Mouse (Mus musculus) induced T-regulatory cell, adult 2 months (primary cell): ENCODE results near the gene Trim56.

Experiments used
- DNase-seq: peaks from one replicate; pipeline ENCODE4 v3.0.0-alpha.2; 2012; ENCODE audit warnings: low read depth

The Trim56 gene

DNA sequence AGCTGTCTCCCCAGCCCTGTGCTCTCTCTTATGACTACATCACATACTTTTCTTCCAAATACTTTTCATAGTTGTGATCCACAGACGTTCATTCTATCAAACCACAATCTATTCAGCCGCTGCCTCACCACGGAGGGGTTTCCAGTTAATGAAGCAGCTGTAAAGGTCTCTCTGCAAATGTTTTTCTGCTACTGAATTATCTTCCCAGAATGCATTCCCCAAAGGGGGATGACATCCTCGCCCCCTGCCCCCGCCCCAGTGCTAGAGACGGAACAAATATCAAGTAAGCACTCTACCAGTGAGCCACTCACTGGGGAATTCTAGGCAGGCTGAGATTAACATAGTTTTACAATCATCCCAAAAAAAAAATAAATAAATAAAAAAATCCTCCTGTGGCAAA is 7.9 kb downstream of the Trim56 start:
- DNase-seq: no peak

DNA sequence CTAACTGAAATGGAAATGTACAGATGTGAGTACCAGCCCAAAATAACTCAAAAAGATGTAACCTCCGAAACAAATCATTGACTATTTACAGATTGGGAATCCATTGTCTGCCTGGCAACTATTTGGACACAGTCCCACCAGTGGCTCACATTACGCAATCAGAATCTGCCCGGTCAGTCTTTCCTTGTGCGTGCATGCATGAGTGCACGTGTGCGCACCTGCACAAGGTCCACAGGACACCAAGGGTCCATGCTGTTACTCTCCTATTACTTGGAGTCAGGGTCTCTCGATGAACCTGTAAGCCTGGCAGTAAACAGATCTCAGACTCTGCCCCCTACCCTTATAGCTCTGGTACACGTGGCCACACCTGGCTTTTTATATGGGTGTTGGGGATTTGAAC is 8.3 kb downstream of the Trim56 start:
- DNase-seq: no peak

DNA sequence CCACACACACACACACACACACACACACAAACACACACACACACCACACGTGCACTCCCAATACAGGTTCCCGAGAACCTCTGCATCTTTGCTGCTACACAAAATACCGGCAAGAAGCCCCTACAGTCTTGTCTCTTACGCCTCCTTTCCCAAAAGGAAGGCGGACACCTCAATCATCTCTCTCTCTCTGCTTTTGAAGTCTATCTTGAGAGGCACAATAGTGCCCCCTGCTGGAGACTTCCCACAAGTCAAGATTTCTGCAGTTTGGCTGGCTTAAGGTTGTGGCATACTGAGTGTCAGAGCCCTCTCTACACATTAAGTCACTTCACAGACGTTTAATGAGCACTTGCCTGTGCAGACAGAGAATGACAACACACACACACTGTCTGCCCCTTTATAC is 9.0 kb downstream of the Trim56 start:
- peak; percentile 86 for DNase-seq

DNA sequence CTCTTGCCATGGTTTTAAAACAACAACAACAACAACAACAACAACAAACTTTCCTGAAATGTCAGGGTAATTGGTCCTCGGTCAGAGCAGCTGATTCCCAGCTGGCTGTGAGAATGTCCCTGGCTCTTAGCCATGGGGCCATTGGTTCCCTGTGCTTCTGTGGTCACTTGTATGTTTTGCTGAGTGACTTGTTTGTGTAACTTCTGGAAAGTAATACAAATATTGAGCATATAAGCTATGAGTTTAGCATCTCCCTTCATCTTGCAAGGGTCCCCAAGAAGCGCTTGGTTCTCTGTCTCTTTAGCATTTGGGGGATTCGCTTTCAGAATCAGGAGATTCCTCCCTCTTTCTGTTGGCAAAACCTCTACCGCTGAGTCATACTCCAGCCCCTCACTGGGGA is 9.6 kb downstream of the Trim56 start:
- no peak for DNase-seq

DNA sequence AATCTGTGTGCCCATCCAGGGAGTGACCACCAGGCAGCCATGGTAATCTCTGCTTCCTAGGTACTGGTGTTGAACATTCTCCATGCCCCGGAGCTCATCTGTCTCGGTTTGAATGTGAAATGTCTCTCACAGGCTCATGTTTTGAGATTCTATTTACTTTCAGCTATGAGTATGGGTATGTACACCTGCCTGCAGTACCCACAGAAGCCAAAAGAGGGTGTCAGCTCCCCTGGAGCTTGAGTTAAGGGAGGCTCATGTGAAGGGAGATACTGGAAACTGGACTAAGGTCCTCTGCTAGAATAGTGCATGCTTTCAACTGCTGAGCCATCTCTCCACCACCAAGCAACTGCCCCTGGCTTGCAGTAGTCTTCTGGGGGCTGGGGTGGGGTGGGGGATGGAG is 12.0 kb downstream of the Trim56 start:
- peak; percentile 42 for DNase-seq

DNA sequence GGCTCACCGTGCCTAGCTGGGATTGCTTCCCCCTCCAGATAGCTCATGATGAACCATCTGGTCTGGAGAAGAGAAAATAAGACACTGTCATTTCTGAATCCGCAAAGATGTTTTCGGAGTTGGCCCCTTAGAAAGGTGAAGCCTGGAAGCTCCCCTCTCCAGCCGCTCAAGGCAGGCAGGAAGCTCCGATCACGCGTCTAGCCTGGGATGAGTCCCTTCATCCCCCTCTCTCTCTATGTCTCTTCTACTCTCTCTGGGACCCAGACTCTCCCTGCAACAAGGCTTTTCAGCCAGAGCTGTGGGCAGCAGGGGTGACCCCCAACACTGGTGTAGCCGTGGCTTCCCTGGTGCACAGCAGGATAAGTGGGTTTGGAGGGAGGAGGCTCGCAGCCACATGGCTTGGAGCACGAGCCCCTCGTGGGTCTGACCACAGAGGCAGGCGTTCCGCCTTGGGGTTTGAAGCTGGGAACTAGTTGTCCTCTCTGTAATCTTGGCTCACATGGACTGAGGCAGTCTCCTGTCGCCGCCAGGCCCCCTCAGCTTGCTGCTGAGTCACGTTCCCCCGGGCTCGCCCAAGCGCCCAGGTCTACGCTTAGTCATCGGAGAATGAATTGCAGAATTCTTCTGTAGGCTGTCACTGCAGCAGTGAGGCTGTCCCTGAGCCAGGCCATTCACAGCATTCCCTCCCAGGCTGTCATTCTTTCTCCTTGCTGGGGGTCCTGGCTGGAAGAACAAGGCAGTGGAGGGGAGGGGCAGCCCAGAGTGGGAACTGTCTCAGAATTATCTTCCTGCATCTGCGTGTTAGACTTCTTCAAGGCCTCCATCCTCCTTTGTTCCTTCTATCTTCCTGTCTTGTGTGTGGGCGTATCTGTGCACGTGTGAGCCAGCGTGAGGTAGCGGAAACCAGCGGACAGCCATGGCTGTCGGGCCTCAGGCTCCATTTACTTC is 13.2 kb downstream of the Trim56 start:
- DNase-seq: peak; percentile 62

DNA sequence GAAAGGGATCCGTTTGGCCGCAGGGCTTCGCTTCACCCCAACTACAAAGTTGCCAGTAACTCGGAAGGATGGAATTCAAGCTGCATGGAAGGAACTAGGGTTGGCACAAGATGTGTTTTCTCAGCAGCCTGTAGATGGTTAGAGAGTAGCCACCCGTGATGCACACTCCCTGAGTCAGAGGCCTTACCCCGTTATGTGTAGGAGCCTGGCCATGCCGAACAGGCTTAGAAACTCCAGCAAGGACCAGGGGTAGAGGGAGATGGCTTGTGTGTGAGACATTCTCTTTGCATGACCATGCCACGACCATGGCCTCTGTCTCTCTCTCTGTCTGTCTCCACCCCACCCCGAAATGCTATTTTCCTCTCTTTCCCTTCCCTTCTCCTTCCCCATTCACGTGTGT is 13.9 kb downstream of the Trim56 start:
- no peak for DNase-seq

DNA sequence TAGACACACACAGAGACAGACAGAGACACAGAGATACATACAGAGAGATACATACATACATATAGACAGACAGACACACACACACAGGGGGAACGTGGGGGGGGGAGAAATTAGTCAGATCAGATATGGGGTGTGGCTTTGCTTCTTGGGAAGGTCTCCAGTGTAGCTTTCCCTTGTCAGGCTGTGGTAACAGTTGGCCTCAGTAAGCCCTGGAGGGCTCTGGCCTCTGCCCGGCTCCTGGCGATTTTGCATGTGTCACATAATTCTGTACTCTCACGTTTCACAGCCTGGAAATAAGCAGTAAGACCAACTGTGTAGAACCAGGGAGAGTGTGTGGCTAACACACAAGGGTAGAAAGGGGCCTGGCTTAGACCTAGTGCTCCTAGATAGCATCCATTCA is 15.3 kb downstream of the Trim56 start:
- no peak for DNase-seq

DNA sequence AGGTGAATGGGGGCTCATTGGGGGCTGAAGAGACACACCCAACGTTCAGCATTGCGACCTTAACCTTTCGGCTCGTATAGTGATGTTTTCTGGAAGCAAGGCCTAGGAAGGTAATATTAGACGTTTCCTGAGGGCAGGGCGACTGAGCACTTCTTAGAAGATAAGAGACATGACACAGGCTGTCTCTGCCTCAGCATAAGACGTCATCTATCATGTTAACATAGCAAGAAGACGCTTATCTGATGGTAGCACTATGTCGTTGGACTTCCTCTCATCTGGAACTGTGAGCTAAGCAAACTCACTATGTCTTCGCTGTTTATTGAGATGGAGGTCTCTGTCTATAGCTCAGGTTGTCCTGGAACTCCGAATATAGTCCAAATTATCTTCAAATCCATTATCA is 17.6 kb downstream of the Trim56 start:
- no peak for DNase-seq

DNA sequence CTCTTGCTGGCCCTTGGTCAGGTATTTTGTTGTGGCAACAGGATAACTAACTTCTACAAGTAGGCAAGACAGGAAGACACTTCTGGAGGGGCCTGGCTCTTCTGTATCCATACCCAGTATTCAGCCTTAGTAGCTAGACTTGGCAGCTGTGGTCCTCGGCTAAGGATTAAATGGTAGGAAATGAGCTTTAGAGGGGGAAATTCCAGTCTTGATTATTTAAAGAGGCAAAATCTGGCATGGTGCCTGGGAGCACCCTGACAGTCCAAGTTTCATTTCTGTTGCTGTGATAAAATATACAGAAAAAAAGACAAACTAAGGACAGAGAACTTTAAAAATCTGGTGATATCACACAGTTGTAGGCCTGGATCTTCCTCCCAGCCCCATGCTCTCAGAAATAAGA is 20.0 kb downstream of the Trim56 start:
- DNase-seq: no peak

DNA sequence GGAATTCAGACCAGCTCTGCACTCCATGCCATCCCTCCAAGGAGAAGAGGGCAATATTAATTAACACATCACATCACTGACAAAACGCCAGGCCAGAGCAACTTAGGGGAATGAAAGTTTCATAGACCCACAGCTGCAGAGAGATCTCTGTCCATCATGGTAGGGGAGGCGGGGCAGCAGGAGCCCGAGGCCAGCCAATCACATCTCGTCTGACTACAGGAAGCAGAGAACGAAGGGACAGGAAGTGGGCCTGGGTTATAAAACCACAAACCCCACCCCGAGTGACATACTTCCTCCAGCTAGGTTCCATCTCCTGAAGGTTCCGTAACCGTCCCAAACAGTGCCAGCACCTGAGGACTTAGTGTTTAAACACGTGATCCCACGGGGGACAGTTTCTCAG is 20.9 kb downstream of the Trim56 start:
- peak; percentile 45 for DNase-seq

DNA sequence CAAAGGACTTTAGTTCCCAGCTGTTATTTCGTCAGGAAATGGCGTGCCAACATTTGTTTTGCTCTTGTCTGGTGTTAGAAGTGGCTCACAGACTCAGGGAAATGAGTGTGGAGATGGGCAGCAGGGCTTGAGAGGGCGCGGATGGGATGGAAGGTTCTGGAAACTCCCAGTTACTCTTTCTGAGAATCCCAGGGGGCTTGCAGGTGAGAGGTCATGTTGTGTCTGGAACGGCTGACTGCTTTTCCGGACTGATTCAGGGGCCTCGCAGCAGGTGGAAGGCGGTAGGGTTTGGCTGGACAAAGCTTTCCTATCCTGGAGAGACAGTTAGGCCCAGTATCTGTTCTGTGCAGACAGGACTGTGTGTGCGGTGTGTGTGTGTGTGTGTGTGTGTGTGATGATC is 22.3 kb downstream of the Trim56 start:
- no peak for DNase-seq

DNA sequence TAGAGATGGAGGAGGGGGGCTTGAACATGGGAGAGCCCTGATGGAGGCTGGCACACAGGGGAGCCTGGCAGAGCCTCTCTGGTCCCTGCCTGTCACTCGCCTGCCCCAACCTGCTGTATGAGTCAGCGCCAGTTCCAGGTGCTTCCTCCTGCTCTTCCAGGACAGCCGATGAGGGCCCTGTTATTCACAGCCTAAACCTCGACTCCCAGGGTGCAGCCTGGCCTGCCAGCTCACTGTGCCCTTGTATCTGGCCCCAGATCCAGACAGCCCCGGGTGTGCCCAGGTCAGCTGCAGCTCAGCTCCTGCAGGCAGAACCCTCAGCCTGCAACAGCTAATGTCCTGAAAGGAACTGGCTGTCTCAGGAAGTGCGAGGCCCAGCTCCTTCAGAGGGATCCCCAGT is 24.4 kb downstream of the Trim56 start:
- DNase-seq: no peak

DNA sequence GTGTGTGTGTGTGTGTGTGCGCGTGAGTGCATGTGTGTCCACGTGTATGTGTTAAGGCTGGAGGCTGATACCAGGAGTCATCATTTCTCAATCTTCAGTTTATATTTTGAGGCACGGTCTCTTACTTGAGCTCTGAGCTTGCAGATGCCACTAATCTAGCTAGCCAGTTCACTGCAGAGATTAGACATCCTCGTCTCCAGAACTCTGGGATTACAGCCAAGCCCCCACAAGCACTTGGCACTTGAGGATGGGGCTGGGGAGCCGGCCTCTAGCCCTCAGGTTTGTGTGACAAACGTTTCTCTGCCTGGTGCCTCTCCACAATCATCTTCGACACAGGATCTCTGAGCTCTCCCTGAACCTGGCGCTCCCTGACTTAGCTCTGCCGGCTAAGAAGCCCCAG is 25.1 kb downstream of the Trim56 start:
- DNase-seq: no peak

DNA sequence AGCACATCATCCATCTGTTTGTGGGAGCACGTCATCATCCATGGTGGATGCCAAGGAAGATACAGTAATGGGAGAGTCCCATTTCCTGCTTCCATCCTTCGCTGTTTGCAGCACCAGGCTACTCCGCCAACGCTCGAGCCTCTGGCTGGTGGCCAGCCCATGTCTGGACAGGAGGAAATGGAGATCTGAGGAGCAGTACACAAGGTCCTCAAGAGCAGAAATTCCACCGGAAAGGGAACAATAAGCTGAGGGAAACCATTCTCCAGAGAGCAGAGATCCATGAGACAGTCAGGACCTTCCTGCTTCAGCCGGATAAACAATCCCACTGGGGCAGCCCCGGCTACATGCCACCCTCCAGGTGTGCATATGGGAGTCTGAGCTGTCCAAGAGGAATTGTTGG is 28.6 kb downstream of the Trim56 start:
- no peak for DNase-seq

DNA sequence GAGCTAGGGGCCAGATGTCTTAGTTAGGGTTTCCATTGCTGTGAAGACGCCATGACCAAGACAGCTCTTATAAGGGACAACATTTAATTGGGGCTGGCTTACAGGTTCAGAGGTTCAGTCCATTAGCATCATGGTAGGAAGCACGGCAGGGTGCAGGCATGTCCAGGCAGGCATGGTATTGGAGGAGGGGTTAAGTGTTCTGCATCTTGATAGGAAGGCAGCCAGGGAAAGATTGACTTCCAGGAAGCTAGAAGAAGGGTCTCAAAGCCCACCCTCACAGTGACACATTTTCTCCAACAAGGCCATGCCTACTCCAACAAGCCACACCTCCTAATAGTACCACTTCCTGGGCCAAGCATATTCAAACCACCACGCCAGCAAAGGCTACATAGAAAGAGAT is 30.3 kb downstream of the Trim56 start:
- DNase-seq: no peak

DNA sequence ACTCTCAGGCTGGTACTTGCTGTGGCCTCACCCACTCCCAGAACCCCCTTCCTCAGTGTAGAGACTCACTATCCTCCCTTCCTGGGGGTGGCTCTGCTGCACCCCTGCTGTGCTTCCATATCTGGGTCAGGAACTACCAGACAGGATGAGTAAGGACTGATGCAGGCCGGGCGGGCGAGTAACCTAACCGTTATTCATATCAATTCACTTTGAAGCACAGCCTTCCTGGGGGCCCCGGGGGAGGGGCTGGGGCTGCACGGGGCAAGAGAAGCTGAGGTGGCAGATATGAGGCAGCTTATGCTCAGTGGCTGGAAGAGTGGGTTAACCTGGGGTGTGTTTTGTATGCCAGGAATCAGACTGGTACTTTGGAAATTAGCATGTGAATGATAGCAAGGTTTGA is 31.0 kb downstream of the Trim56 start:
- no peak for DNase-seq

DNA sequence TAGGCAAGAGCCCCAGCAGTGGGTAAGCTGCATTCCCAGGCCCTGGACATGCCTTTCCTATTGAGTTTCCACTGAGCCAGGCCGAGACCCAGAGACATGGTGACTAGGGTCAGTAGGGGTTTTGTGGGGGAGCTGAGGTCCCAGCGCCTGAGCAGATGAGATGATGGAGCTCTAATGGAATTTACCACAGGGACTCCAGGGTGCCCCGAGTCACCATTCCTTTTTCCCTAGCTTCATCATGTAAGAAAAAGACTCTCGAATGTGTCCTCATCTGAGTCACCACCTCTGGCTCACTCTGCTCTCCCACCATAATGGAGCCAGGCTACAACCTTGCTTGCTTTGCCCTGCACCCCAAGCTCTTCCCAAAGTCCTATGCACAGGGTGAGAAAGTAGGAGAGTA is 33.0 kb downstream of the Trim56 start:
- DNase-seq: no peak

DNA sequence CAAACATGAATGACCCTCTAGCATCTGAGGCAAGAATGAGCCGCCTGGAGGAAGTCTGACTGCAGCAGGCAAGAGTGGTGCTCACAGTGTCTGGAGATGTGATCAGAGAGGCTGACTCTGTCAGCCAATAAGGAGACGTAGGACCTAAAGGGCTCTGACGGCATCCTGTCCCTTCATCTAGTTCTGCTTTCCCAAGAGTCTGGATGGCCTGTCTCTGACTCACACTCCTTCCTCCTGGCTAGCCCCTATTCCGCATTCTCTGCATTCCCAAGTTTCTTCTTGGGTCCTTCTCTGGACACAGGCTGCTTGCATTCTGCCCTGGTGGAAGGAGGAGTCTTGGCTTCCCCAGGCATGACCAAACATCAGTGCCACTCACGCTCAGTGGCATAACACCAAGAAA is 36.2 kb downstream of the Trim56 start:
- no peak for DNase-seq

DNA sequence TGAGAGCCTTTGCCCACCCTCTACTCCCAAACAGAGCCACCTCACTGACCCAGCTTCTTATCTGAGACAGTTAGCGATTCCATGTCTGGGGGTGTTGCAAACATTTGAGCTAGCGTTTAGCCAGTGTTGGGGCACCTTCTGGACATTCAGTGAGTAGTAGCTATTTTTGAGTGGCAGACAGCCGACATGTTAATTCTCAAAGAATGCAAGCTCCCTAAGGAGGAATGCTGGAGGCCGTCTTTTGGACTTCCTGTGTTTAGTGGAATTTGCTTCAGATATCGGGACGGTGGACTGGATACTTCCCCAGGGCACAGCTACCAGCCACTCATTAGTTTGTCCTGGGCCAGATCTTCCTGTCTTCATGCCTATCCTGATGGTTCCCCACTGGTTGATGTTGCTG is 37.4 kb downstream of the Trim56 start:
- DNase-seq: no peak

DNA sequence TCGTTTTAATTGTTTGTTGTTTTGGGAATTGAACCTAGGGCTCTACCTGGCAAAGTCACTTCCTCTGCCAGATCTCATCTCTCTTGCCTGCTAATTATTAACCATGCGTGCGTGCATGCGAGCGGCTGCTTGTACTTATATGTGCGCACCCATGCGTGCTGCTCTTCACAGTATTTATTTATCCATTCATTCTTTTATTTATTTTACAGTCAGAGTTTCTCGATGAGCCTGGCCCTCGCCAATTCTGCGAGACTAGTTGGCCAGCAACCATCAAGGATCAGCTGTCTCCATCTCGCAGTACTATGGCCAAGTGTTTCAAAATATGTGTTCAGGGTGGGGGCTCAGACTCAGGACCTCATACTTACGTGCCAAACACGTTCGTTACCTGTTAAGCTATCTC is 38.0 kb downstream of the Trim56 start:
- DNase-seq: no peak

DNA sequence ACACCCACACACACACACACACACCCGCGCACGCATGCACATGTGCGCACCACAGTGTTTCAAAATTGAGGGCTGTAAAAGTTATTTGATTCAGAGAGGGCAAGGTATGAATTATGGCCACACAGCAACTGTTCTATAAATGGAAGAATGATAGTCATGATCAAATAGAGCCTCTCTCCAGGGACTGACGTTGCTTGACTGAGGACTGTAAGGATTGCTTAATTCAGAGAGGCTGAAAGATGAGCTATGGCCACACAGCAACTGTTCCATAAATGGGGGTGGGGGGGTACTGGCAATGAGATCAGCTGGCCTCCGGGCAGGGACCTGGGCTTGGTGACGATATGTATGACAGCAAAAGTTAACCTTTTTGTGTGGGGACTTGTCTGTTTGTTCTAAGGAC is 38.8 kb downstream of the Trim56 start:
- no peak for DNase-seq

DNA sequence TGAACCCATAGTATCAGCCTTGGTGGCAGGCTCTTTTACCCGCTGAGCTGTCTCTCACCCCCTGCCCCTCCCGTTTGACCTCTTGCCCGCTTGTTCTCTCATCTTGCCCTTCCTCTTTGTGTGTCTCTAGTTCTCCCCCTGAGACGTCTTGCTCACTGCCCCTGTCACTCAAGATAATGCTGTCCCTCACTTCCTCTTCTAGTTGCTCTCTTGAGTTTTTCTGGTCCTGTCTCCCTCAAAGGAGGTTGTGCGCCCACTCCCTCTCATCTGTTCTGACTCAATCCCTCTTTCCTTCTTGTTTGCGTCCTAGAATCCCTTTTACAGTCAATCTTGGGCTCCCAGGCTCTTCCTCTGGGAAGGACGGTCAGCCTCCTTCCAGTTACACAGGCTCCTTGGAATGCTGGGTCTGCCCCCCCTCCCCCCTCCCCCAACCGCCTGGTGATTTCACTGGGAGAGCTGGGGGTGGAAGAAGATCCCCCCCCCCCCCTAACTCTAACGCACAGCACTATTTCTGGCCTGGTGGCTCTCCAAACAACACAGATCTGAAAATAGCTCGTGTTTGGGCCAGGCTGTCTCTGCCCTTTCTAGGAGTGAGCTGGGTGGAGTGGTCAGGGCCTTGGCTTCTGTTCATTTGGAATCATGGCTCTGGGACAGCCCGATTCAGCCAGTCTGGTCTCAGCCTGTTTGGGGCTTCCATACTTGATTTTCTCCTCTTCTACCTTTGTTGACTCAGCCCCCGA is 39.6 kb downstream of the Trim56 start:
- no peak for DNase-seq

DNA sequence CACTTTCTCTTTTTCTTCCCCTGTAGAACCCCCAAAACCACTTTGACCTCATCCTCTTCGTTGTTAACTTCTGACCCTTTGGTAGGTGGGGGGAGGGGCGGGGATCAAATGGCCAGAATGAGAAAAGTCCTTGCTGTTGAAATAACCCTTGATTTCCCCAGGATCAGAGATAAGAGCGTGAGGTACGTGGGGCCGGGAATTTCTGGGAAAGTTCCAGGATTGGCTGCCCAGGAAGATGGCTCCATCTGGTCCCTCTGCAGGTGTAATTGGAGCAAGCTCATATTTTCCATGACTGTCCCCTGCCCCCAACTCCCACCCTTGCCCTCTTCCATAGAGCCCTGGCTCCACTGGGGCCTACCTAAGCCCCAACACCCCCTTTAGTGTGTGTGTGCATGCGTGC is 40.3 kb downstream of the Trim56 start:
- DNase-seq: no peak
